Mouse (Mus musculus) CD8-positive naive resting alpha-beta T cell, adult 57 days (primary cell): ENCODE results near the gene Slitrk1. TPM values are rescaled to one million over a fixed set of nuclear protein-coding genes. Genes with fewer than 3 reads are reported as not detected.

Source experiments
- total RNA-seq: library from RNA; stranded (reverse); gene quantifications from one replicate; pipeline ENCODE4 v1.2.4, GENCODE M21; 2023

The Slitrk1 gene
- not detected for total RNA-seq

DNA sequence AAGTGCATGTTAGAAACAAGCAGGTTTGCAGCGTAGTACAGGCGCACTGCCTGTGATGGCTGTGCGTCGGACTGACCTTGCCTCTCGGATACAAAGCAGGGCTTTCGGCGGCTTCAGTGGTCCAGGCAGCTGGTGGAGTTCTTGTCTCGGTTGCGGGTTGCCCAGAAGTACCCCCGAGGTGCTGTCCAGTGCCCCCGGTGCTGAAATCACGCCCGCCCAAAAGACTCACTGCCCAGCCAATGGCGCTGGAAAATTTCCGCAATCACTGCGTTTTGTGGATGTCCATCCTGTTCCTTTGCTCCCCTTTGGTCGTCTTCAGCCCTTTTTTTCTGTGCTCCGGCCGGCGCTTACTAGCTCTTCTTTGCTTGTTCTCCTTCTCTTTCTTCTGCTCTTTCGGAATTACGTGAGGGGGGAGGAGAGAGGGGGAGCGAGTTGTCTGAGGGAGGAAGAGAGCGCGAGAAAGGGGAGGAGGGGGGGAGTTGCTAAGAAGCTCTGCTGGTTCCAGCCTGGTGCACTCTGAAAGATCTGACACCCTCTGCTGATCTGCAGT is at the start of gene Slitrk1:
Slitrk1 (minus strand) TSS at position 445 of the 550 bp plus-strand sequence.

